Mouse (Mus musculus) lung, postnatal 10 days (tissue): ENCODE measurements at regions not wholly inside any gene's neighbourhood (a gene's known extent, or its start where the extent isn't known, plus 50 kb on each side); places are given as distances from the start of the nearest gene placed in this dataset.
A peak's percentile ranks its signal among the peaks of the same experiment; 100 is the strongest.

Experiments
- DNase-seq: peaks from one replicate; pipeline ENCODE4 v3.0.0; 2021

- DNase-seq, result no peak
Measured at GRCm38 (mm10) chr1:183754500-183754899, 258.6 kb upstream of the Dusp10 start.

- DNase-seq, result no peak
Measured at GRCm38 (mm10) chr1:183756716-183757115, 256.4 kb upstream of the Dusp10 start.

GRCm38 (mm10) chr1:183763864-183764726 is 249.0 kb upstream of the Dusp10 start:
- DNase-seq, result peak; percentile 5

GRCm38 (mm10) chr1:183772844-183773243 is 240.3 kb upstream of the Dusp10 start:
- DNase-seq, result no peak

- no peak for DNase-seq
Measured at GRCm38 (mm10) chr1:183780180-183780579, 232.9 kb upstream of the Dusp10 start.

- no peak for DNase-seq
Measured at GRCm38 (mm10) chr1:183780779-183781178, 232.3 kb upstream of the Dusp10 start.

- DNase-seq, result no peak
Measured at GRCm38 (mm10) chr1:183783440-183784130, 229.5 kb upstream of the Dusp10 start.

GRCm38 (mm10) chr1:183792230-183792813 is 220.8 kb upstream of the Dusp10 start:
- DNase-seq, result no peak

GRCm38 (mm10) chr1:183793324-183793723 is 219.8 kb upstream of the Dusp10 start:
- no peak for DNase-seq

- DNase-seq, result no peak
Measured at GRCm38 (mm10) chr1:183793913-183794445, 219.1 kb upstream of the Dusp10 start.

GRCm38 (mm10) chr1:183802351-183802750 is 210.8 kb upstream of the Dusp10 start:
- no peak for DNase-seq

- DNase-seq, result no peak
Measured at GRCm38 (mm10) chr1:183803357-183803756, 209.7 kb upstream of the Dusp10 start.

GRCm38 (mm10) chr1:183803826-183804225 is 209.3 kb upstream of the Dusp10 start:
- no peak for DNase-seq

GRCm38 (mm10) chr1:183804295-183804694 is 208.8 kb upstream of the Dusp10 start:
- DNase-seq, result no peak

- no peak for DNase-seq
Measured at GRCm38 (mm10) chr1:183806864-183807730, 206.0 kb upstream of the Dusp10 start.

- no peak for DNase-seq
Measured at GRCm38 (mm10) chr1:183808168-183808567, 204.9 kb upstream of the Dusp10 start.

GRCm38 (mm10) chr1:183820555-183820954 is 192.5 kb upstream of the Dusp10 start:
- no peak for DNase-seq

GRCm38 (mm10) chr1:183826300-183826699 is 186.8 kb upstream of the Dusp10 start:
- no peak for DNase-seq

GRCm38 (mm10) chr1:183845135-183845534 is 168.0 kb upstream of the Dusp10 start:
- DNase-seq, result no peak

GRCm38 (mm10) chr1:183853956-183854613 is 159.0 kb upstream of the Dusp10 start:
- peak; percentile 7 for DNase-seq

GRCm38 (mm10) chr1:183865111-183865510 is 148.0 kb upstream of the Dusp10 start:
- DNase-seq, result no peak

GRCm38 (mm10) chr1:183865586-183865985 is 147.5 kb upstream of the Dusp10 start:
- no peak for DNase-seq
